Mouse (Mus musculus): ENCODE results near the gene Rpl37a.

Gene Rpl37a

GRCm38 (mm10) chr1:72736397-72737125 lies 25.5 kb downstream of the Rpl37a start:
- no peak for DNase-seq (ENCODE audit: low spot score in 2 of 2)

GRCm38 (mm10) chr1:72738946-72739680 lies 28.0 kb downstream of the Rpl37a start:
- DNase-seq (ENCODE audit: low spot score in 2 of 2), result no peak

- peak; percentile 26 to 34 for DNase-seq (ENCODE audit: low spot score in 2 of 2)
Observed at GRCm38 (mm10) chr1:72739681-72740063, 28.6 kb downstream of the Rpl37a start.

- DNase-seq (ENCODE audit: low spot score in 2 of 2), result no peak
Observed at GRCm38 (mm10) chr1:72741406-72741805, 30.3 kb downstream of the Rpl37a start.

GRCm38 (mm10) chr1:72744816-72745506 lies 33.9 kb downstream of the Rpl37a start:
- no peak for DNase-seq (ENCODE audit: low spot score in 2 of 2)

- DNase-seq (ENCODE audit: low spot score in 2 of 2), result peak; percentile 51 to 54
Observed at GRCm38 (mm10) chr1:72746382-72746781, 35.3 kb downstream of the Rpl37a start.

- DNase-seq (ENCODE audit: low spot score in 2 of 2), result peak in 1 of 2 experiments; percentile 39
Observed at GRCm38 (mm10) chr1:72751371-72751781, 40.3 kb downstream of the Rpl37a start.

GRCm38 (mm10) chr1:72753211-72753610 lies 42.1 kb downstream of the Rpl37a start:
- DNase-seq (ENCODE audit: low spot score in 2 of 2), result no peak

GRCm38 (mm10) chr1:72755227-72755626 lies 44.1 kb downstream of the Rpl37a start:
- DNase-seq (ENCODE audit: low spot score in 2 of 2), result no peak

GRCm38 (mm10) chr1:72755801-72756200 lies 44.7 kb downstream of the Rpl37a start:
- no peak for DNase-seq (ENCODE audit: low spot score in 2 of 2)

- DNase-seq (ENCODE audit: low spot score in 2 of 2), result no peak
Observed at GRCm38 (mm10) chr1:72759758-72760157, 48.7 kb downstream of the Rpl37a start.

Data from frontal cortex, postnatal 14 days (tissue).